Mouse (Mus musculus): ENCODE measurements around the gene Otog. TPM values are rescaled to one million over a fixed set of nuclear protein-coding genes. Genes with fewer than 3 reads are reported as not detected.
A peak's percentile ranks its signal among the peaks of the same experiment; 100 is the strongest.

Gene Otog
- polyA plus RNA-seq, 1 experiment, result not detected

DNA sequence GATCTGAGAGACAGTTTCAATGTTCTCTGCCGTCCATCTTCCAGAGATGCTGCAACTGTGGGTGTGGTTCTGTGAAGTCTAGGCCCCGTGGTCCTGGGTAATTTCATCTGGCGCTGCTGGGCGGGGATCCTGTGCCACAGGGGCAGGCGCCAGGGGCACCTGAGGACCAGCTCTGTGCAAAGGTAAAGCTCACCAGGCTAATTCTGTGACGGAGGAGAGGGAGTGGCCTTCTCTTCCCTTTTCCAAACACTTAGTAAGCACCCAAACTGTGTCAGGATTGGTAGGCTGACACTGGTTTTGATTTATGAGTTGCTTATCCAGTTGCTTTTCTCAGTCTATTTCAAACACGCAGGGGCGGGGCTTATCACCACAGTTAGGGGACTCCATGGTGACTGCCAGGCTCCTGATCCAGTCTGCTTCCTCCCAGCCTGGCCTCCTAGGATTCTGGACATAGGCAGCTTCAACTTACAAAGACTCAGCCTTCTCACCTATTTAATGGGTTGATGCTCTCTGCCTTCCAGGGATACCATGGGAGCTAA lies 20.1 kb upstream of the Otog start:
- TF ChIP-seq CTCF (IDR thresholded peaks at IDR 0.05; ENCODE audit: borderline replicate concordance, insufficient read depth, low read length), result no peak
- TF ChIP-seq POLR2A (IDR thresholded peaks at IDR 0.05; ENCODE audit: low read depth, low read length), result no peak
- Histone ChIP-seq H3K4me1 (ENCODE audit: control insufficient read depth, insufficient read depth, low read length) (no peaks in the 10 kb centered on the region), H3K27ac (ENCODE audit: insufficient read depth, low read length) (no peak overlapping the region), H3K4me3 (ENCODE audit: insufficient read depth, low read length) (no peak overlapping the region)

GRCm38 (mm10) chr7:46226253-46226652 lies 14.5 kb upstream of the Otog start:
- no peaks in the 10 kb centered on the region for H3K4me1 ChIP-seq (ENCODE audit: control insufficient read depth, insufficient read depth, low read length)
- no peak overlapping the region for H3K4me3 ChIP-seq (ENCODE audit: insufficient read depth, low read length)
- H3K27ac ChIP-seq (ENCODE audit: insufficient read depth, low read length), result no peak overlapping the region
- peak; percentile 84 for TF ChIP-seq CTCF (IDR thresholded peaks at IDR 0.05; ENCODE audit: borderline replicate concordance, insufficient read depth, low read length)
- no peak for TF ChIP-seq POLR2A (IDR thresholded peaks at IDR 0.05; ENCODE audit: low read depth, low read length)

DNA sequence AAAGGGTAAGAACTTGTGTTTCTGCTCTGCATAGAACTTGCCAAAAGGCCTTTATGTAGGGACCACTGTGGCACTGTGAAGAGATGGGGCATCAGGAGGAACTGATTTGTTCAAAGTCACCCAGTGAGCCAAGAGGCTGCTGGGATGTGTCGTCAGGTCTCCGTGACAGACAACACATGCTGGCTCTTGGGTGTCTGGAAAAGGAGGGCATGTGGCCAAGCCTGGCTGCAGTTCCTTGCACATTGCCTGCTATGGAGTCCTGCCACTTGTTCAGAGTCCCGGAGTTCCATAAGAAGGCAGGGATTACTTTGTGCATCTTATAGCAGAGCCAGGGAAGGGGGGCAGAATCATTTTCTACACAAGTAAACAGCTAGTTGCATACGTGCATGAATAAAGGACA lies 13.9 kb upstream of the Otog start:
- Histone ChIP-seq H3K4me3 (ENCODE audit: insufficient read depth, low read length) (no peak overlapping the region), H3K4me1 (ENCODE audit: control insufficient read depth, insufficient read depth, low read length) (no peaks in the 10 kb centered on the region), H3K27ac (ENCODE audit: insufficient read depth, low read length) (no peak overlapping the region)
- no peak for TF ChIP-seq CTCF (IDR thresholded peaks at IDR 0.05; ENCODE audit: borderline replicate concordance, insufficient read depth, low read length)

GRCm38 (mm10) chr7:46235948-46236347 lies 4.8 kb upstream of the Otog start:
- TF ChIP-seq POLR2A (IDR thresholded peaks at IDR 0.05; ENCODE audit: low read depth, low read length) (no peak), CTCF (IDR thresholded peaks at IDR 0.05; ENCODE audit: borderline replicate concordance, insufficient read depth, low read length) (no peak)
- H3K4me3 ChIP-seq (ENCODE audit: insufficient read depth, low read length), result no peak overlapping the region
- no peaks in the 10 kb centered on the region for H3K4me1 ChIP-seq (ENCODE audit: control insufficient read depth, insufficient read depth, low read length)
- no peak overlapping the region for H3K27ac ChIP-seq (ENCODE audit: insufficient read depth, low read length)

- Histone ChIP-seq H3K27ac (ENCODE audit: insufficient read depth, low read length) (no peak overlapping the region), H3K4me1 (ENCODE audit: control insufficient read depth, insufficient read depth, low read length) (no peaks in the 10 kb centered on the region), H3K4me3 (ENCODE audit: insufficient read depth, low read length) (no peak overlapping the region)
- no peak for TF ChIP-seq POLR2A (IDR thresholded peaks at IDR 0.05; ENCODE audit: low read depth, low read length)
- no peak for TF ChIP-seq CTCF (IDR thresholded peaks at IDR 0.05; ENCODE audit: borderline replicate concordance, insufficient read depth, low read length)
Measured at GRCm38 (mm10) chr7:46236363-46236762, 4.4 kb upstream of the Otog start.

DNA sequence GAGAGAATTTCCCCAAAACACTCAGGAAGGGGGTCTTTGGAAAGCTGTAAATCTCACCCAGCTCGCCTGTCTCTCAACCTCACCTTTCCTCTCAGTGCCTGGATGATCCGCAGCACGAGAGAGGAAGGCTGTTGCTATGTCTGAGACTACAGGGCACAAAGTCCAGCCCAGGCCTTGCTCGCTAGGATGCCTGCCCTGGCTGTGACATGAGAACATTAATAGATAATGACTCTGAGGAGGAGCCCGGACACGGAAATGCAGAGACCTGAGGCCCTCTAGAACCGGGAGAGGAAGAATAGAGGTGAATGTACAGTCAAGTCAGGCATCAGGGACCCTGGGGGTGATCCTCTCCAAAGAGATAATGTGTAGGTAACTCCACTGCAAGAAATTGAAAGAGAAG lies 3.6 kb upstream of the Otog start:
- no peak overlapping the region for H3K4me3 ChIP-seq (ENCODE audit: insufficient read depth, low read length)
- no peak overlapping the region for H3K27ac ChIP-seq (ENCODE audit: insufficient read depth, low read length)
- no peaks in the 10 kb centered on the region for H3K4me1 ChIP-seq (ENCODE audit: control insufficient read depth, insufficient read depth, low read length)
- TF ChIP-seq CTCF (IDR thresholded peaks at IDR 0.05; ENCODE audit: borderline replicate concordance, insufficient read depth, low read length) (no peak), POLR2A (IDR thresholded peaks at IDR 0.05; ENCODE audit: low read depth, low read length) (no peak)

- H3K27ac ChIP-seq (ENCODE audit: insufficient read depth, low read length), result no peak within 1 kb of the TSS
- no peak for TF ChIP-seq CTCF (IDR thresholded peaks at IDR 0.05; ENCODE audit: borderline replicate concordance, insufficient read depth, low read length)
- TF ChIP-seq POLR2A (IDR thresholded peaks at IDR 0.05; ENCODE audit: low read depth, low read length), result no peak
- H3K4me3 ChIP-seq (ENCODE audit: insufficient read depth, low read length), result no peak within 1 kb of the TSS
Measured at GRCm38 (mm10) chr7:46238346-46238745, 2.4 kb upstream of the Otog start, which contains the start of gene Ush1c. Gene Ush1c, minus strand, starts transcription at chr7:46238503.

DNA sequence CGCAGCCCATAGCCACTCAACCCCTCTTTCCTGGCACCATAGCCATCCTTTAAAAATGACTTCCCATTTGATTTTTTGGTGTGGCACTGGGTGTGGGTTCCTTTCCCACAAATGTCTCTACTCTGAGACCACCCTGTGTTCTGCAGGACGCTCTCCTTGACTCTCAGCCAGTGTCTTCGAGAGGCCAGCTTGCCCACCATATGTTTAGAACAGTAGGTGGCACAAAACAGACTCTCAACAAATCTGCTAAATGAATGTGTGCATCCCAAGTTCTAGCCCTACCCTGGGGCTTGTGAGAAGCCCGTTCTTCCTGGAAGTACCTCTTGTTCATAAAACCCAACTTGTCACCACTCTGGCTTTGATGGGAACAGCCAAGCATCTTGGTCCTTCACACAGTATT lies 696 bp upstream of the Otog start:
- TF ChIP-seq POLR2A (IDR thresholded peaks at IDR 0.05; ENCODE audit: low read depth, low read length) (no peak), CTCF (IDR thresholded peaks at IDR 0.05; ENCODE audit: borderline replicate concordance, insufficient read depth, low read length) (no peak)
- no peaks in the 10 kb centered on the region for H3K4me1 ChIP-seq (ENCODE audit: control insufficient read depth, insufficient read depth, low read length)

More at GRCm38 (mm10) chr7:46238346-46238745, 2.4 kb upstream of the Otog start, which contains the start of gene Ush1c:
- H3K4me1 ChIP-seq (ENCODE audit: control insufficient read depth, insufficient read depth, low read length), result no peaks in the 10 kb centered on the region

GRCm38 (mm10) chr7:46246876-46247275 lies 6.1 kb downstream of the Otog start:
- H3K4me3 ChIP-seq (ENCODE audit: insufficient read depth, low read length), result no peak overlapping the region
- H3K27ac ChIP-seq (ENCODE audit: insufficient read depth, low read length), result no peak overlapping the region
- no peak for TF ChIP-seq POLR2A (IDR thresholded peaks at IDR 0.05; ENCODE audit: low read depth, low read length)
- TF ChIP-seq CTCF (IDR thresholded peaks at IDR 0.05; ENCODE audit: borderline replicate concordance, insufficient read depth, low read length), result no peak
- H3K4me1 ChIP-seq (ENCODE audit: control insufficient read depth, insufficient read depth, low read length), result no peaks in the 10 kb centered on the region

More for the DNA sequence above, 696 bp upstream of the Otog start:
- Histone ChIP-seq H3K4me3 (ENCODE audit: insufficient read depth, low read length) (no peak overlapping the region), H3K27ac (ENCODE audit: insufficient read depth, low read length) (no peak overlapping the region)

DNA sequence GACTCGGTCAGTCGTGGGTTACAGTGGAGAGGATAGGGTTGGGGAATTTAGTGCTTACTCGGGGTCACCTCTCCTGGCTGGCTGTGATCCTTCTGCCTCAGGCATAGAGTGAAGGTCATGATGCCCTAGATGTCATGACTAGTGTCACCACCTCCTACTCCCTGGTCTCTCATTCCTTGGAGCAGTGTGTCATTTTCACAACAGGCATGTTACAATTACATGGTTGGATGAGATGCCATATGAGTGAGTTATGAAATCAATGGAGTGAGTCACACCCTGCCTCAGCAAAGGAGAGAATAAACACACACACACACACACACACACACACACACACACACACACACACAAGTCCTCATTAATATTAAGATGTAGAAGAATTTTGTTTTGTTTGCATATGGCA lies 6.8 kb downstream of the Otog start:
- TF ChIP-seq CTCF (IDR thresholded peaks at IDR 0.05; ENCODE audit: borderline replicate concordance, insufficient read depth, low read length) (no peak), POLR2A (IDR thresholded peaks at IDR 0.05; ENCODE audit: low read depth, low read length) (no peak)
- Histone ChIP-seq H3K4me3 (ENCODE audit: insufficient read depth, low read length) (no peak overlapping the region), H3K4me1 (ENCODE audit: control insufficient read depth, insufficient read depth, low read length) (no peaks in the 10 kb centered on the region), H3K27ac (ENCODE audit: insufficient read depth, low read length) (no peak overlapping the region)

- no peak for TF ChIP-seq POLR2A (IDR thresholded peaks at IDR 0.05; ENCODE audit: low read depth, low read length)
- TF ChIP-seq CTCF (IDR thresholded peaks at IDR 0.05; ENCODE audit: borderline replicate concordance, insufficient read depth, low read length), result no peak
- H3K4me1 ChIP-seq (ENCODE audit: control insufficient read depth, insufficient read depth, low read length), result no peaks in the 10 kb centered on the region
- H3K27ac ChIP-seq (ENCODE audit: insufficient read depth, low read length), result no peak overlapping the region
- no peak overlapping the region for H3K4me3 ChIP-seq (ENCODE audit: insufficient read depth, low read length)
Measured at GRCm38 (mm10) chr7:46251841-46252240, 11.1 kb downstream of the Otog start.

All from embryonic fibroblast, embryonic 13.5 days (primary cell).